Mouse (Mus musculus) right cerebral cortex, postnatal 36 days (tissue): ENCODE measurements at regions not wholly inside any gene's neighbourhood (a gene's known extent, or its start where the extent isn't known, plus 50 kb on each side); places are given as distances from the start of the nearest gene placed in this dataset.

Experiments used
- DNase-seq, 2 experiments: peaks; one replicate each; pipeline ENCODE4 v3.0.0; 2022; ENCODE audit warnings: low spot score in 2 of 2, mixed read lengths in 1 of 2

GRCm38 (mm10) chr4:125765171-125765570 is 259.2 kb upstream of the Csf3r start:
- no peak for DNase-seq

DNA sequence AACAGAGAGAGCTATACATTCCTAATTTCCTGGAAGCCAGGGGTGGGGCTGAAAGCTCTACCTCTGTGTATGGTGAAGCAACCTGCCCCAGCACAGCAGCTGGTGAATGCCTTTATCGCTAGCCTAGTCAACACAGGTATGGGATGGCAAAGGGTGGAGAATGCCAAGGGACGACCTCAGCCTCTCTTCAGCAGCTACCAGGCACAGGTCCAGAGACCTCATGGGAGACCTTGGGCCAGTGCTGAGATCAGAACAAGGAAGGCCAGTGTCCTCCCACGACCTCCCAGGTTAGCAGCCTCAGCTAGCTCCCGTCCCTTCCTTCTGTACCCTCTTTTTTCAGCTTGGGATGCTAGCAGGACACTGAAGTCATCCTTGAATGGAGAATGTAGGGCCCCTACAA is 247.2 kb upstream of the Csf3r start:
- no peak for DNase-seq

- no peak for DNase-seq
Measured at GRCm38 (mm10) chr4:125780113-125780512, 244.2 kb upstream of the Csf3r start.

- peak; percentile 78 to 85 for DNase-seq
Measured at GRCm38 (mm10) chr4:125780921-125781487, 243.3 kb upstream of the Csf3r start.

GRCm38 (mm10) chr4:125782346-125782745 is 242.0 kb upstream of the Csf3r start:
- DNase-seq = no peak

- DNase-seq = no peak
Measured at GRCm38 (mm10) chr4:125786083-125786482, 238.3 kb upstream of the Csf3r start.

- DNase-seq = no peak
Measured at GRCm38 (mm10) chr4:125794679-125795078, 229.7 kb upstream of the Csf3r start.

GRCm38 (mm10) chr4:125807923-125808322 is 216.4 kb upstream of the Csf3r start:
- no peak for DNase-seq

DNA sequence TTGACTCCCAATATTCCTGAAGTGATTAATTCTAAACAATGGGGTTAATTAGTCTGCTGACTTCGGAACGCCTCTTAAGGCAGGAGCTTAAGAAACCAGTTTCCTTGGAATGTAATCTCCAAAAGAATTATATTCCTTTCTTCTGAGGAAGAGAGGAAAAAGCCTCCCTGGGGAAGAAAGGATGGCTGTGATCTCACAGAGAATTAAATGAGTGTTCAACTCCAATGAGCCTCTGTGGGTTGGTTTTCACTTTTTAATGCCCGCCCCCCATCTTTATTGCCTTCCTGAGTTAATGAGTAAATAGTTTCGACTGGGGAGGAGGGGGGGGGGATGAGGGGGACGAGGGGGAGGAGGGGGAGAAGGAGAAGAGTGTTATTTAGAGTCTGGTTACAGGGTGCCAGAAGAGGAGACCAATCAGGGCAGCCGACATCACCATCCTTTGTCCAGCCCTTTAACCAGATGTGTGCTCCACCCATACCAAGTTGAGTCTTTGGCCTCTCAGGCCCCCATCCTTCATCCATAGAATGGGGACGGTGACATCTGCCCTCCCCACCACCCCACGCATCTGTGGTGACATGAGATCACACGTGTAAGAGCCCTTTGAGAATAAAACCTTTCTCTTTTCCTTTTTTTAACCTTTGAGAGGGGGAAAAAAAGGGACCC is 214.8 kb upstream of the Csf3r start:
- no peak for DNase-seq

DNA sequence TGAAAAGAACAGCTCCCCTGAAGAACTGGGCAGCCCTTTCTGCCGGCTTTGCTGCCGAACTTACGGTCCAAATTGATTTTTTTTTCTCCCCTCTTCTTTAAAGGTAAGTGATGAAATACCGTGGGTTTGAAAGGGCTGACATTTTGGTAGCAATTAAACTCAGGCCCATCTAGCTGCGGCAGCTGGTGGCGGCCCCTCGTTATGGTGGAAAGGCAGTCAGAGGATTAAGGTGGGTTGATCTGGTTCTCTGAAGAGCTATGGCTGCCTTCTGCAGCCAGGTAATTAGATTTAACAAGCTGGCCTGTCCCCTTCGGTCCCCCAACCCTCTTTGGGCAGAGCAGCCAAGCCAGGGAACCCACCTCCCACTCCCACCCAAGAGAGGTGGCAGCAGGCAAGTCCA is 214.1 kb upstream of the Csf3r start:
- DNase-seq = no peak

DNA sequence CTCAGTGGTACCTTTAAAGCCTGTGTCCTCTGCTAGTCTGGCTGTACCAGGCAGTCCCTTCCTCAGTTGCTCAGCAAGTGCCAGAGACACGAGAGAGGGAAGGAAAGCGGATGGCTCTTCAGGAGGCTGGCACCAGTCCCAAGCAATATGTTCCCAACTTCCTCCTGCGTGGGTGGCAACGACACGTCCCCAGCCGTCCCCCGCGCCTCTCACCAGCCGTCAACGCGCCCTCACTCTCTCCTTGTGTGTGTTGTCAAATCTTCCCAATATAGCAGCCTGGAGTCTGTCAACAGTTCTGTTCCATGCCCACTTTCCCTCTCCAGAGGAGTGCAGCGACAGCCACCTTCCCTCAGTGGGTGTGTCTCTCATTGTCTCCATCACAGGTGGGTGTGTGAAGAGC is 210.0 kb upstream of the Csf3r start:
- peak; percentile 87 to 88 for DNase-seq

DNA sequence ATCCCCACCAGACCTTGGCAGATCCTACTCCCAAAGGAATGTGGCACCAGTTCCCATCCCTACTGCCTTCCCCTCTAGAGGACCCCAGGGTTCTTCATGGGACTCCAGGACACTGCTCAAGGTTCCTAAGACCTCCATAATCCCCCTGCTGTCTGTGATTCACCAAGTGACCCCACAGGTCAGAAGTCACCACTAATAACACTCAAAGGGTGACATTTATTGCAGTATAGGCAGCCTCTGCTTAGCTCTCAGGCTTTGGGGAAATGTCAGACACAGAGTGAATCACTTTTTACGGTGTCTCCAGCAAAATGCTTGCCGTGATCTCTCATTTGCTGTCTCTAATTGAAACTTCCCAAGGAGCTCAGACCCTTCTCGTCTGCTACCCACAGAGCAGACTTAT is 209.1 kb upstream of the Csf3r start:
- DNase-seq = no peak

DNA sequence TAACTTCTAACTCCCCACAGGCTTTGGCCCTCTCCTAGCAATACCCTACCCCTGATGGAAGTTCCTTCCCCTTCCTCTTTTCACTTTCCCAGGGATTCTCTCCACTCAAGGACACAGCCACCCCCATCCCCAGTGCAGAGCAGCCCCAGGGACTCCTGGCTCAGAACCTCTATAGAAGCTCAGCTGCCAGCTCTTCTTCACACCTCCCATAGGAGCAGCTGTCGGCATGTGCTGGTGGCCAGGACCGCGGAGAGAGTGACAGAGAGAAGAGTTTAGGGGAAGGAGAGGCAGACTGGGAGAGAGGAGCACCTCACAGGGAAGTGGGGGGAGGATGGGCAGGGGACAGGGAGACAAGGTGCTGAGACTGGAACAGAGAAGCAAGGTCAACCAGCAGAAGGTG is 199.8 kb upstream of the Csf3r start:
- peak; percentile 58 to 72 for DNase-seq

- peak; percentile 14 to 16 for DNase-seq
Measured at GRCm38 (mm10) chr4:125826416-125826815, 197.9 kb upstream of the Csf3r start.

DNA sequence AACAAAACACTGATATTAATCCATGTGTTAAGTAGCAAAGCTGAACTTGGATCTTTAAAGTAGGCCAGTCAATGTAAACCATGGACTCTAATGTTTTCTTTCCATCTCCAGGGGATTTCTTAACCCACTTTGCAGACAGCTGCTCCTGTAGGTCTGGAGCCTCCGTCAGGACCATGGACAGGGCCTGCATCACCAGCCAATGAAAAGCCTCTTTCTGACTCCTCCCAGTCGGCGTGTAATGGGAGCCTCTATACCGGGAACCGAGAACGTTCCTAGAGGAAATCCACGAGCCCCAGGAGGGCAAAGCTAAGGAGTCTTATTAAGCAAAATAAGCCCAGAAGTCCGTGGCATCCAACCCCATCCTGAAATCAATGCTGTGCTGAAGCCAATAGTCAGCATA is 189.1 kb upstream of the Csf3r start:
- no peak for DNase-seq

DNA sequence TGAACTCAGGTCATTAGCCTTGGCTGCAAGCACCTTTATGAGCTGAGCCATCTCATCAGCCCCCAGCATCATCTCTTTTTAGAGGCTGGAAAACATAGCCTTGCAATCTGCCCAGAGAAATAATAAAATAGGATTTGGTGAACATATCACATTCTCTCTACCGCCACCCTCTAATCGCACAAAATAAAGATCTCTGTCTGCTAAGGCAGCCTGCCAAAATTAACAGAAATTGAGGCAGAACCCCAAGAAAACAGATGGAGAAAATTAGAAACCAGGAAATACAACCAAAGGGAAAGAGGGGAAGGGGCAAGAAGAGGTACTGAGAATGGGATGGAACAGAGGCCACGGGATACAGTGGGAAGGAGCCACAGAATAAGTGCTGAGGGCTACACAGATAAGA is 176.8 kb upstream of the Csf3r start:
- DNase-seq = no peak

- DNase-seq = peak; percentile 16 to 20
Measured at GRCm38 (mm10) chr4:125850300-125850699, 174.1 kb upstream of the Csf3r start.

DNA sequence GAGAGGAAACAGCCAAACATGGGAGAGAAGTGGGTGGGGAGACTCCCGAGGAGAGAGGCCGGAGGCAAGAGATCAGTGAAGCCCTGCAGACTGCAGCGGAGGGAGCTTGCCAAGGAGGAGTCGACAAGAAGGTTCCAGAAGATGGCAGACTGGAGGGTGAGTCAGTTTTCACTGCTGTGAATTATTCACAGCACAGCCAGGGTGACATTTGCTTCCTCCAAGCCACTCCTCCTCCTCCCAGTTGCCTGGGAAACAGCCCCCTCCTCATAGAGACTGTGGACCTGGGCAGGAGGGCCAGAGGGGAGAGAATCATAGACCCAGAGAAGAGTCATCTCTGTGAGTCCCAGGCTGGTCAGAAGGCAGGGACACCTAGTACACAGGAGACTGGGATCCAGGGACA is 171.8 kb upstream of the Csf3r start:
- DNase-seq = peak; percentile 7 to 10

DNA sequence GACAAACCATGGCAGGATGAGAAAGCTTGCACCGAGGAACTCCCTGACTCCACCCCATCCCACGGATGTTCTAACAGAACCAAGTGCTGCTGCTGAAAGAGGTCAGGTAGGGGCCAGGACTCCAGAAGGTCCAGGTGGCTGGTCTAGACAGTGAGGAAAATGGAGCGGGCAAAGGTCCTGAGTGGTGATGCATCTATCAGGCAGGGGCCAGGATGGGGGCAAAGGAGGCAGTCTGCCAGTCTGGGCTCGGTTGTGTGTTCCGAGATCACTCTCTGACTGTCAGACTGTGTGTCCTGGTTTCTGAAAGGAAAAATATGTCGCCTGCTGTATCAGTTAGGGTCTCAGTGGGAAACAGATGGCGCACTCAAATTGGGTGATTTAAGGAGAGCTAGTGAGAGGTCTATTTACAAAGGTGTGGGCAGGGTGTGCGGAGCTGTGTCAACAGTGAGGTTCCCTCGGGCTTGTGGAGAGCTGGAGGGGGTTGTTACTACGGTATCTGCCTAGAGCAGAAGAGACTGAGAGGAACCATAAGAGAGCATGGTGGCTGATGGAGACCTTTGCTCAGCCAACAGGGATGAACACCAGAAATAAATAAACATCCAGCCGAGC is 168.3 kb upstream of the Csf3r start:
- DNase-seq = peak; percentile 4 to 6

DNA sequence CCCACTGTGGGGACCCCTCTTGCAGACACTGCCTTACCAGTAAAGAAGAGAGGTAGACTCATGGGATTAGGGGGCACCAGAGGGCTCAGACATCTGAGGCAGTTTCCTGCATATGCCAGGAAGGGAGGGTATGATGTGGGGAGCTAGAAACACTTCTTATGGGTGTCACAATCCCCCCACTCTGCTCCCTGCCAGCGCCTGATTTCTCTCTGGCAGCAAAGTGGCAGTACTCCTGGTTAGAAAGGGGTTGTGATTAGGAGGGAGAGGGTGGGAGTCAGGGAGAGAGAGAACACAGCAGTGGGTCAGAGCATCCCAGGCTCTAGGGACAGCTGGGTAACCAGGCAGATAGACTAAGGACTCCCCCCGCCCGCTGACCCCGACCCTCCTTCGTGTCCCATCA is 167.6 kb upstream of the Csf3r start:
- DNase-seq = no peak

DNA sequence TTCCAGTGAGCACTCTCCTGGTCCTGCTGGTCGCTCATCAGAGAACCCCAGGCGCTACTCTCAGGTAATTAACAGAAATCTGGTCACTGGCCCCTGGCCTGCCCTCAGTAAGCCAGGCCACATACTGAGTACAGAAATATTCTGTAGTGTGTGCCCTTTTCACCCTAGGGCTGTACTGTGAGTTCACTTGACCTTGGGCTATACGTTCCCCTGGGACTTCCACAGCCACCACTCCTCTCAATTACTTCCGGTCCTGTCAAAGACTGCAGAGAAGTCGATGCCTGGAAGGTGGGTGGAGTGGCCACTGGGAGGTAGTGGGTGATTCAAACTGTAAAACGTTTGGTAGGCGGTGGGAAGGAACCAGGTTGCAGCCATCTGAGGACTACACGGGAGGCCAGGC is 159.3 kb upstream of the Csf3r start:
- no peak for DNase-seq

- DNase-seq = no peak
Measured at GRCm38 (mm10) chr4:125865728-125866127, 158.6 kb upstream of the Csf3r start.

- no peak for DNase-seq
Measured at GRCm38 (mm10) chr4:125871211-125871610, 153.1 kb upstream of the Csf3r start.
